Mouse (Mus musculus): ENCODE measurements around the gene Sec14l1. TPM values are rescaled to one million over a fixed set of nuclear protein-coding genes. Genes with fewer than 3 reads are reported as not detected.

Gene Sec14l1
- total RNA-seq, 2 experiments from 2014 or later: 37.6 to 42.9 TPM

- DNase-seq: no peak
- intact Hi-C loops (cut with DNase I): no loop called here
Measured at GRCm38 (mm10) chr11:117106633-117107334, 8.2 kb upstream of the Sec14l1 start.

- intact Hi-C loops (cut with DNase I): no loop called here
- no peak for DNase-seq
Measured at GRCm38 (mm10) chr11:117107837-117108236, 7.1 kb upstream of the Sec14l1 start.

DNA sequence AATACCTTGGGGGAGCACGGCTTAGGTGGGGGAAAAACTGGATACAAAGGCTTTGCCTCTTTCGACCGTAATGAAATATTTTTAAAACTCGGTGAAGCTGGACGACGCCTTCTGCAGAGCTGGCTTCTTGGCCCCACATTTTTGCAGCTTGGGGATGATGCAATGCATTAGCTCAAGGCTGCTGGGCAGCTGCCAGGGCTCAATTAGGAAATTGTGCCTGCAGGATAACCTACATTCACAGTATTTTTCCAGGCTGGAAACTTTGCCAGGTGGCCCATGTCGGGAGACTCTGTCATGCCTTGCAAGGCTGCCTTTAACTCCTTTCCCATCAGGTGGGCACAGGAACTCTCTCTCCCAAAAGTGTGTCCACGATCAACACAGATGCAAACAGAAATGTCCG lies 6.4 kb upstream of the Sec14l1 start:
- intact Hi-C loops (cut with DNase I): no loop called here
- peak; percentile 74 to 84 for DNase-seq

- intact Hi-C loops (cut with DNase I): no loop called here
- no peak for DNase-seq
Measured at GRCm38 (mm10) chr11:117109179-117109954, 5.6 kb upstream of the Sec14l1 start.

DNA sequence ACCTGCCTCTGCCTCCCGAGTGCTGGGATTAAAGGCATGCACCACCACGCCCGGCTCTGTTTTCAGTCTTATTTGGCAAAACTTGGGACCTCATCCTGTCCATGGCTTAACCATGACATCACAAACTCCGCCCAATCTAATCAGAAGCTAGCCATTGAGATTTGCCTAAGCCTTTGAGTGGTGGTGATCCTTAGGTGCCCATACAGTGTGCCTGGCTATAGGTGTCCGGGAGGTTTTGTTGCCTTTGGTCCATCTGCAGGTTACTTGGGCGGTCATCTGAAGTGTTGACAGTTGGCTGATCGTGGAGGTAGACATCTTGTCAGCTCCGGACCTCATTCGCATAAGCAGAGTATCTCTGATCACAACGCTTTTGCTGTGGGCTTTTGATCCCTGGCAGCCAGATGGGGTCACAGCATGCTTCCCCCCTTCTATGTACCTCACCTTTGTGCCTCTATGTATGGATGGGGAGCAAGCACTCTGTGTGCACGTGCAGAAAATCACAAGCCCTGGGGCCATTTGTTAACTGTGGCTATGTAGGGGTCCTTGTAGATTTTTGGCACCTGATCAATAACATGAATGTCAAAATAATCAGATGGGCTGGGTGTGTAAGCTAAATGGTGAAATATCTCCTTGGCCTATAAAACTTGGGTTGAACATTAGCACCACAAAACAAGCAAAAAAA lies 2.9 kb upstream of the Sec14l1 start:
- intact Hi-C loops (cut with DNase I): no loop called here
- no peak for DNase-seq

- DNase-seq: no peak
- intact Hi-C loops (cut with DNase I): no loop called here
Measured at GRCm38 (mm10) chr11:117112649-117113051, 2.3 kb upstream of the Sec14l1 start.

GRCm38 (mm10) chr11:117113377-117113776 lies 1.6 kb upstream of the Sec14l1 start:
- intact Hi-C loops (cut with DNase I): no loop called here
- DNase-seq: no peak

DNA sequence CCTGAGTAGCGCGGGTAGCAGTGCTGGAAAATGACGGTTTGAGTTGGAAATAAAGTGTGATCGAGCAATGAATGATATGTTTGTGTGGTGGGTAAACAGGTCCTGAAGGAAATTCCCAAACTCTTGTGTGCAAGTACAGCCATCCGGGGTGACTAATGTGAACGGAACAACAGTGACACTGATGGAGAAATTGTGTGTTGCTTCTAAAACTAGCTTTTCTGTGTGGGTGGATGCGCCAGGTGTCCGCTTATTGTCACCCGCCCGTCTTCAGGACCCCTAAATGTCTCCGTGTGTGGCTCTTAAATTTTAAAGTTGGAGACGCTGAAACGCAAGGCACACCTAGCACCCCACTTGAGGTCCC lies 757 bp upstream of the Sec14l1 start:
- intact Hi-C loops (cut with DNase I): no loop called here
- no peak for DNase-seq

GRCm38 (mm10) chr11:117115346-117116219 lies 615 bp downstream of the Sec14l1 start:
- DNase-seq: peak in 1 of 2 experiments; percentile 40
- intact Hi-C loops (cut with DNase I): no loop called here

GRCm38 (mm10) chr11:117116350-117117303 lies 1.7 kb downstream of the Sec14l1 start:
- intact Hi-C loops (cut with DNase I): no loop called here

DNA sequence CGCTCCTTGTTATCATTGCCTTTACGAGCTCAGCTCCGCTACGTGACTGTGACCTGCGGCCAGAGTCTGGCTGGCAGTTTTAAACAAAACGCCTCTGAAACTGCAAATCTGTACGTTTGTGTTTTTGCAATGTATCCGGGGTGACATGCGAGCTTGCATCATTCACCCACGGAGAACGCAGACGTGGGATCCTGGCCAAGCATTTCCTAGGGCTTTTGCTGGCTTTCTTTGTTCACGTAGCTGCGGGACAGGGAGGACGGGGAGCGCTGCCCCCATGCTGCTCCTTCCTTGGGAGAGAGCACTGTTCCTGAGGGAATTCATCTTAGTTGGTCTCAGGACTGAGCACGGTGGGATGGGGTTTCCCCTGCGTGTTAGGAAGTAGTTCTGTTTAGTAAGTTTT lies 2.4 kb downstream of the Sec14l1 start:
- DNase-seq: no peak
- intact Hi-C loops (cut with DNase I): no loop called here

More at GRCm38 (mm10) chr11:117116350-117117303, 1.7 kb downstream of the Sec14l1 start:
- DNase-seq: no peak

DNA sequence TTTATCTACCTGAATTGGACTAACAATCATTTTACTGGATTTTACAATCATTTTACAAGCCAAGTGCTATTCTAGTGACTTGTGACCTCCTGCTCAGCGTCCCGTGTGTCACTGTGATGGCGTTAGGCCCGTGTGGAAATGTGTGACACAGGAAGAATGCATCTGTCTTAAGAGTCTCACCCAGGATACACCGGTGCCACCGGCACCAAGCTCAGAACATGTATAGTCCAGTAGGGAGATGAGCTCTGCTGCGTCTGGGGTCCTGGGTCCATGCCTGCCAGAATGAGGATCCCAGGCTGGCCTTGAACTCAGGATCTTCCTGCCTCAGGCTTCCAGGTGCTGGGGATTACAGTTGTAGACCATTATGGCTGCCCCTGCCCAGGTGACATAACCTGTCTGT lies 2.8 kb downstream of the Sec14l1 start:
- intact Hi-C loops (cut with DNase I): no loop called here
- DNase-seq: no peak

- no peak for DNase-seq
- intact Hi-C loops (cut with DNase I): no loop called here
Measured at GRCm38 (mm10) chr11:117118248-117118647, 3.3 kb downstream of the Sec14l1 start.

- intact Hi-C loops (cut with DNase I): no loop called here
- DNase-seq: no peak
Measured at GRCm38 (mm10) chr11:117118721-117119321, 3.9 kb downstream of the Sec14l1 start.

DNA sequence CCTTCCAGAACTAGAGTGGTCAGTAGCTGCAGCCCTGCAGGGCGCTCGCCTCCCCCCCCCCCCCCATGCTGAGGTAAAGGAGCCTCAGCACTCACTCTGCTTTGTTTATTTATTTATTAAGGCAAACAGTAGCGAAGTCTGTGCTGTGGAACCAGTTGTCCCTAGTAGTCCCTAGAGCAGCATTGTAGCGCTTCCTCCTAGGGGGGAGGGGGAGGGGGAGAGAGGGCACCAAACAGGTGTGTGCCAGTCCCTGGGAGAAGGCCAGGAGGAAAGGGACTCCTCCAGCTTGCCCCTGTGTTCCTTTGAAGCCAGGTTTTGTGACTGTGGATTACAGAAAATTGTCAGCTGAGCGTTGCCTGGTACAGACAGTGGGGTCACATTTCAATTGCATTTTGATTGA lies 4.8 kb downstream of the Sec14l1 start:
- no peak for DNase-seq

DNA sequence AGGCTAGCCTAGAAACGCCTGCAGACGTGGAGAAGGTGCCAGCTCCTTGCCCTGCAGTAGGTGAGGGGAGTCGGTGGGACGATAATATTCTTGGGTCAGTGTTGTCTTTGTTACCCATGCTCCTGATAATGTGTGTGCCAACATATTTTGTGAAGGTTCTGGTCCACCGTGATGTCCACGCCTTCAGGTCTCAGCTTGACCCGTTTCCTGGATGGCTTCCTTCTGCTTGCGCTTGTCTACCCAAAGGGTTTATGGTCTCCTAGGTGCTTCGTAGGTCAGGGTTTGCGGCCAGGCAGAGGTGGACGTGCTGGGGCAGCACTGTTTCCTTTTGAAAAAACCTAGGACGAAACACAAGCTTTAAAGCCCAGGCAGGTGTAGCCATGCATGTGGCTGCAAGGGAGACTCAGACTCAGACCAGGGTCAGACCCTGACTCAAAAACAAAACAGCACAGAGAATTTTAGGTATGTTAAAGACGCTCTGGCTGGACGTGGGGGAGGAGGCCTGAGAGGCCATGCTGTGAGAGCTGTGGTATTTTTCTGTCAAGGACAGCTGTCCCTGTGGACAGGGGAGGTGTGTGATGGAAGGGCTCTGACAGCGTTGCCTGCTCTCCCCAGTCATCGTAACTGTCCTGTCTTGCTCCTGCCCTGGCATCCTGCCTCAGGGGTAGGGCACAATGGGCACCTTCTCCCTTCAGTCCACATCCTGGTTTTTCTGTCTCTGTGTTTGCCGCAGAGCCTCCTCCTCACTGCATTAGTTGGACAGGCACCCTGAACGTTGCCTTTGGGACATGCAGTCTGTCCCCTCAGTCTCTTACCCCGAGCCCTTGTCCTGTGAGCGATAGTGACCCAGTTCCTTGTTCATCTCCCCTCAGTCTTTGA lies 5.6 kb downstream of the Sec14l1 start:
- no peak for DNase-seq
- intact Hi-C loops (cut with DNase I): loop anchor here (5.0 kb wide), 1 partner anchor 38 kb away; no protein-coding TSS in a partner anchor

More for the DNA sequence above, 4.8 kb downstream of the Sec14l1 start:
- intact Hi-C loops (cut with DNase I): loop anchor here (5.0 kb wide), 1 partner anchor 37 kb away; no protein-coding TSS in a partner anchor

GRCm38 (mm10) chr11:117121164-117121535 lies 6.2 kb downstream of the Sec14l1 start:
- intact Hi-C loops (cut with DNase I): loop anchor here (5.0 kb wide), 1 partner anchor 39 kb away; no protein-coding TSS in a partner anchor
- peak in 1 of 2 experiments; percentile 34 for DNase-seq

DNA sequence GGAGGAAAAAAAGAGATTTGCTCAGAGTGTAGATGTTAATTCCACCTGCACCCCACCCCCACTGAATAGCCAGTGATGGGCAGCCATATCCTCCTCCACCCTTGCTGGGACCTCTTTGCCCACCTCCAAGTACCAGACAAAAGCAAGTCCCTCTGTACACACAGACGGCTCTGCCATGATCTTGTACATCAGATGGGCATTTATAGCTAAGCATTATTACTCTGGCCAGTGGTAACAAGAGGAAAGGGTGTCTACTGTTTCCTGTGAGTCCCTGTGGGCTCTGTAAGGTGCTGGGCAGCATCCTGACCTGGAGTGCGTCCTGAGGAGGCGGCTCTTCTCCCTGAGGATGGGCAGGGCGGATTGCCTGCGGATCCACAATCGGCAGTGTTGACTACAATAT lies 7.0 kb downstream of the Sec14l1 start:
- intact Hi-C loops (cut with DNase I): loop anchor here (5.0 kb wide), 1 partner anchor 40 kb away; no protein-coding TSS in a partner anchor
- DNase-seq: no peak
